Mouse (Mus musculus): Measurements from ENCODE around the gene Pm20d1. TPM values are rescaled to one million over a fixed set of nuclear protein-coding genes. Genes with fewer than 3 reads are reported as not detected.

Gene Pm20d1
- polyA plus RNA-seq, 1 experiment = 9.0 TPM

DNA sequence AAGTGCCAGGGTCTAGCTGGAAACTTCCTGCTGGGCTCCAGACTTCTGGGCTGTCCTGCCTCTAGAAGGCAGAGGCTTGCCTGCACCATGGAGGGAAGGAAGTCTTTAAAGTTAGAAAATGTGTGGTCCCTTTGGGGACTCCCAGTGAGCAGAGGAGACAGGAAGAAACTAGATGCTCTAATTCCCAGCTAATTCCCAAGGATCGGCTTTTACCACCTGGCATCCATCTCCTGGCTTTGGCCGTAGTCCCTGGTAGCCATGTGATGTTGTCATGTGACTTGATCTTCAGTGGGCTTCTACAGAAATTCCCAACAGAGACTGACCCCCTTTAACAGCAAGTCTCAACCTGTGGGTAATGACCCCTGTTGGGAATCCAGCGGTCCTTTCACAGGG, 36.8 kb upstream of the Pm20d1 start:
- Histone ChIP-seq H3K9ac (ENCODE audit: low read depth, poor library complexity, severe bottlenecking) (no peak overlapping the region), H3K36me3 (ENCODE audit: control insufficient read depth, insufficient read depth, low read length, poor library complexity, severe bottlenecking) (no peaks in the 10 kb centered on the region), H3K4me1 (ENCODE audit: control insufficient read depth, insufficient read depth, low read length) (no peaks in the 10 kb centered on the region), H3K9me3 (replicated peaks; ENCODE audit: control insufficient read depth, insufficient read depth, low read length, poor library complexity, severe bottlenecking) (no peaks in the 10 kb centered on the region), H3K27me3 (ENCODE audit: control insufficient read depth, insufficient read depth, low read length, poor library complexity, severe bottlenecking) (no peaks in the 10 kb centered on the region), H3K27ac (ENCODE audit: insufficient read depth, low read length) (no peak overlapping the region), H3K4me3 (ENCODE audit: low read depth, low read length) (no peak overlapping the region)
- TF ChIP-seq EP300 (IDR thresholded peaks at IDR 0.05; ENCODE audit: insufficient read depth, low read depth, low read length) (no peak), CTCF (IDR thresholded peaks at IDR 0.05; ENCODE audit: low read depth, low read length) (no peak), POLR2A (IDR thresholded peaks at IDR 0.05; ENCODE audit: insufficient read depth, low read length) (no peak)

DNA sequence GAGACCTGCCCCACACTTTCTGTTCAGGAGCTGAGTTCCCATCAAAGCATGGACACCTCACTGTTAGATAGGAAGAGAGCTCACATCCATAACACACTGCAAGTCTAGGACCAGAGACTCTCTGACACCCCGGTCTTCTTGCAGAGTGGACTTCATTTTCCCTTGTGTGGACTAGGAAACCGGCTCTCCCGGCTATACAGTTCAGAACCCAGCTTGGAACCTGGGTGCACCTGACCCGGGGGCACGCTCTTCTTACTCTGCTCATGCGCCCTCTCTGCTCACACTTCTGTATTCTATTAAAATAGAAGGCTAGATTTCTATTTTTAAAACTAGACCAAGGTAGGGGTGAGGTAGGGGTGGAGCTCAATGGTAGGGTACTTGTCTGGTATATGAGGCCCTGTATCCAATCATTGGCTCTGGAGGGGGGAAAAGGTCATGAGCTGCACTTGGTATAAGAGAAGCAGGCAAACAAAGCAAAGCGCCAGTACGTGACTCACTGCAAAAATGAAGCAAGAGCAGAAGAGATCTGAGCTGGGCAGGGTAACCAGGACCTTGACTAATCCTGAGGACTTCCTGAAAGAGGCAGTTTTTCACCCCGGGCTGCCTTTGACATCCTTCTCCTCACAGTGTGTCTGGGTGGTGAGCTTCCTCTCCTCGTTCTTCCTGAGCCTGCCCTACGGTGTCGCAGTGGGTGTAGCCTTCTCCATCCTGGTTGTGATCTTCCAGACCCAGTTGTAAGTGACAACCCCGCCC, 35.9 kb upstream of the Pm20d1 start:
- Histone ChIP-seq H3K36me3 (ENCODE audit: control insufficient read depth, insufficient read depth, low read length, poor library complexity, severe bottlenecking) (no peaks in the 10 kb centered on the region), H3K9me3 (replicated peaks; ENCODE audit: control insufficient read depth, insufficient read depth, low read length, poor library complexity, severe bottlenecking) (no peaks in the 10 kb centered on the region), H3K27ac (ENCODE audit: insufficient read depth, low read length) (no peak overlapping the region), H3K27me3 (ENCODE audit: control insufficient read depth, insufficient read depth, low read length, poor library complexity, severe bottlenecking) (no peaks in the 10 kb centered on the region), H3K4me1 (ENCODE audit: control insufficient read depth, insufficient read depth, low read length) (no peaks in the 10 kb centered on the region), H3K4me3 (ENCODE audit: low read depth, low read length) (no peak overlapping the region), H3K9ac (ENCODE audit: low read depth, poor library complexity, severe bottlenecking) (no peak overlapping the region)
- TF ChIP-seq CTCF (IDR thresholded peaks at IDR 0.05; ENCODE audit: low read depth, low read length) (no peak), EP300 (IDR thresholded peaks at IDR 0.05; ENCODE audit: insufficient read depth, low read depth, low read length) (no peak), POLR2A (IDR thresholded peaks at IDR 0.05; ENCODE audit: insufficient read depth, low read length) (no peak)

GRCm38 (mm10) chr1:131763683-131764082, 33.5 kb upstream of the Pm20d1 start:
- TF ChIP-seq CTCF (IDR thresholded peaks at IDR 0.05; ENCODE audit: low read depth, low read length) = peak; percentile 54
- no peak for TF ChIP-seq EP300 (IDR thresholded peaks at IDR 0.05; ENCODE audit: insufficient read depth, low read depth, low read length)
- H3K27me3 ChIP-seq (ENCODE audit: control insufficient read depth, insufficient read depth, low read length, poor library complexity, severe bottlenecking) = no peaks in the 10 kb centered on the region
- H3K27ac ChIP-seq (ENCODE audit: insufficient read depth, low read length) = no peak overlapping the region
- no peaks in the 10 kb centered on the region for H3K36me3 ChIP-seq (ENCODE audit: control insufficient read depth, insufficient read depth, low read length, poor library complexity, severe bottlenecking)
- H3K9me3 ChIP-seq (replicated peaks; ENCODE audit: control insufficient read depth, insufficient read depth, low read length, poor library complexity, severe bottlenecking) = no peaks in the 10 kb centered on the region
- no peaks in the 10 kb centered on the region for H3K4me1 ChIP-seq (ENCODE audit: control insufficient read depth, insufficient read depth, low read length)
- no peak overlapping the region for H3K9ac ChIP-seq (ENCODE audit: low read depth, poor library complexity, severe bottlenecking)
- no peak overlapping the region for H3K4me3 ChIP-seq (ENCODE audit: low read depth, low read length)

GRCm38 (mm10) chr1:131764581-131765338, 32.4 kb upstream of the Pm20d1 start:
- Histone ChIP-seq H3K36me3 (ENCODE audit: control insufficient read depth, insufficient read depth, low read length, poor library complexity, severe bottlenecking) (no peaks in the 10 kb centered on the region), H3K9ac (ENCODE audit: low read depth, poor library complexity, severe bottlenecking) (no peak overlapping the region), H3K27ac (ENCODE audit: insufficient read depth, low read length) (no peak overlapping the region), H3K4me1 (ENCODE audit: control insufficient read depth, insufficient read depth, low read length) (no peaks in the 10 kb centered on the region), H3K9me3 (replicated peaks; ENCODE audit: control insufficient read depth, insufficient read depth, low read length, poor library complexity, severe bottlenecking) (no peaks in the 10 kb centered on the region; the same call in 1 of the 2 replicates), H3K4me3 (ENCODE audit: low read depth, low read length) (no peak overlapping the region), H3K27me3 (ENCODE audit: control insufficient read depth, insufficient read depth, low read length, poor library complexity, severe bottlenecking) (no peaks in the 10 kb centered on the region)
- TF ChIP-seq CTCF (IDR thresholded peaks at IDR 0.05; ENCODE audit: low read depth, low read length) (no peak), EP300 (IDR thresholded peaks at IDR 0.05; ENCODE audit: insufficient read depth, low read depth, low read length) (no peak), POLR2A (IDR thresholded peaks at IDR 0.05; ENCODE audit: insufficient read depth, low read length) (no peak)

- peak; percentile 96 for TF ChIP-seq CTCF (IDR thresholded peaks at IDR 0.05; ENCODE audit: low read depth, low read length)
- TF ChIP-seq EP300 (IDR thresholded peaks at IDR 0.05; ENCODE audit: insufficient read depth, low read depth, low read length) = no peak
Observed at GRCm38 (mm10) chr1:131765357-131766001, 31.7 kb upstream of the Pm20d1 start.

More at GRCm38 (mm10) chr1:131765357-131766001, 31.7 kb upstream of the Pm20d1 start:
- Histone ChIP-seq H3K9ac (ENCODE audit: low read depth, poor library complexity, severe bottlenecking) (no peak overlapping the region), H3K36me3 (ENCODE audit: control insufficient read depth, insufficient read depth, low read length, poor library complexity, severe bottlenecking) (no peaks in the 10 kb centered on the region), H3K27ac (ENCODE audit: insufficient read depth, low read length) (no peak overlapping the region), H3K4me1 (ENCODE audit: control insufficient read depth, insufficient read depth, low read length) (no peaks in the 10 kb centered on the region), H3K9me3 (replicated peaks; ENCODE audit: control insufficient read depth, insufficient read depth, low read length, poor library complexity, severe bottlenecking) (no peaks in the 10 kb centered on the region; the same call in 1 of the 2 replicates), H3K4me3 (ENCODE audit: low read depth, low read length) (no peak overlapping the region), H3K27me3 (ENCODE audit: control insufficient read depth, insufficient read depth, low read length, poor library complexity, severe bottlenecking) (no peaks in the 10 kb centered on the region)
